Mouse (Mus musculus): ENCODE data around the gene Nadk2.

Nadk2 gene

GRCm38 (mm10) chr15:9070912-9071555, at the start of gene Nadk2:
Nadk2 (plus strand) TSS chr15:9071260.
- peak; percentile 100 for DNase-seq

- DNase-seq = no peak
Observed at GRCm38 (mm10) chr15:9055704-9056103, 15.4 kb upstream of the Nadk2 start.

GRCm38 (mm10) chr15:9059856-9060255, 11.2 kb upstream of the Nadk2 start:
- no peak for DNase-seq

GRCm38 (mm10) chr15:9061150-9061882, 9.7 kb upstream of the Nadk2 start:
- peak; percentile 77 for DNase-seq

GRCm38 (mm10) chr15:9068881-9069280, 2.2 kb upstream of the Nadk2 start:
- DNase-seq = no peak

- DNase-seq = no peak
Observed at GRCm38 (mm10) chr15:9070353-9070752, 707 bp upstream of the Nadk2 start.

GRCm38 (mm10) chr15:9071556-9072544, 790 bp downstream of the Nadk2 start:
- DNase-seq = peak; percentile 64

- DNase-seq = no peak
Observed at GRCm38 (mm10) chr15:9072630-9073029, 1.6 kb downstream of the Nadk2 start.

GRCm38 (mm10) chr15:9073067-9073608, 2.1 kb downstream of the Nadk2 start:
- no peak for DNase-seq

- no peak for DNase-seq
Observed at GRCm38 (mm10) chr15:9073684-9074083, 2.6 kb downstream of the Nadk2 start.

- DNase-seq = no peak
Observed at GRCm38 (mm10) chr15:9074139-9074538, 3.1 kb downstream of the Nadk2 start.

GRCm38 (mm10) chr15:9074671-9075070, 3.6 kb downstream of the Nadk2 start:
- no peak for DNase-seq

GRCm38 (mm10) chr15:9075608-9076200, 4.6 kb downstream of the Nadk2 start:
- no peak for DNase-seq

- DNase-seq = no peak
Observed at GRCm38 (mm10) chr15:9078481-9079300, 7.6 kb downstream of the Nadk2 start.

GRCm38 (mm10) chr15:9079626-9080025, 8.6 kb downstream of the Nadk2 start:
- no peak for DNase-seq

- DNase-seq = no peak
Observed at GRCm38 (mm10) chr15:9080206-9080605, 9.1 kb downstream of the Nadk2 start.

- DNase-seq = no peak
Observed at GRCm38 (mm10) chr15:9081294-9081693, 10.2 kb downstream of the Nadk2 start.

- DNase-seq = no peak
Observed at GRCm38 (mm10) chr15:9082753-9083152, 11.7 kb downstream of the Nadk2 start.

- DNase-seq = peak; percentile 22
Observed at GRCm38 (mm10) chr15:9086813-9087212, 15.8 kb downstream of the Nadk2 start.

- no peak for DNase-seq
Observed at GRCm38 (mm10) chr15:9087421-9087820, 16.4 kb downstream of the Nadk2 start.

- peak; percentile 56 for DNase-seq
Observed at GRCm38 (mm10) chr15:9087895-9088682, 17.0 kb downstream of the Nadk2 start.
